Mouse (Mus musculus) embryonic facial prominence, embryonic 14.5 days (tissue): ENCODE data around the gene Sema3e. TPM values are rescaled to one million over a fixed set of nuclear protein-coding genes. Genes with fewer than 3 reads are reported as not detected.

Source experiments
- ATAC-seq: fragments of 200-750 bp; cut with Nextera tagmentation; 2 replicates; pipeline ENCODE4 v1.8.0; 2017; ENCODE audit warnings: low read depth, moderate number of reproducible peaks, moderate TSS enrichment
- DNase-seq: peaks from one replicate; pipeline ENCODE4 v3.0.0-alpha.2; 2015; ENCODE audit warnings: low spot score
- H3K27ac ChIP-seq: fragments of 300-500 bp; sonication (generic); replicated peaks from 2 replicates; pipeline ENCODE4 v1.5.1; 2014; ENCODE audit warnings: low read depth, mild to moderate bottlenecking, low read length, moderate library complexity
- H3K27me3 ChIP-seq: fragments of 300-500 bp; sonication (generic); replicated peaks from 2 replicates; pipeline ENCODE4 v1.6.1; 2014; ENCODE audit warnings: low read length; ENCODE audit not compliant: control insufficient read depth, insufficient read depth
- H3K36me3 ChIP-seq: fragments of 300-500 bp; sonication (generic); 2 replicates; pipeline ENCODE4 v1.6.1; 2014; ENCODE audit warnings: low read length, mixed read lengths; ENCODE audit not compliant: control insufficient read depth, insufficient read depth
- H3K4me1 ChIP-seq: fragments of 300-500 bp; sonication (generic); 2 replicates; pipeline ENCODE4 v1.6.1; 2014; ENCODE audit warnings: antibody characterized with exemption, low read length; ENCODE audit not compliant: control insufficient read depth, insufficient read depth
- H3K4me2 ChIP-seq: fragments of 300-500 bp; sonication (generic); 2 replicates; pipeline ENCODE4 v1.6.1; 2014; ENCODE audit warnings: low read depth, mild to moderate bottlenecking, low read length, moderate library complexity, mixed read lengths
- H3K4me3 ChIP-seq: fragments of 300-500 bp; sonication (generic); 2 replicates; pipeline ENCODE4 v1.5.1; 2014; ENCODE audit warnings: low read depth, mild to moderate bottlenecking, low read length
- H3K9ac ChIP-seq: fragments of 300-500 bp; sonication (generic); 2 replicates; pipeline ENCODE4 v1.6.1; 2014; ENCODE audit warnings: low read depth, mild to moderate bottlenecking, low read length, moderate library complexity, mixed read lengths
- H3K9me3 ChIP-seq: fragments of 300-500 bp; sonication (generic); 2 replicates; pipeline ENCODE4 v1.6.1; 2016; ENCODE audit warnings: low read length; ENCODE audit not compliant: control insufficient read depth
- WGBS: fragments of 180-500 bp; shearing (Covaris S2); extraction: QIAGEN DNeasy Blood & Tissue Kit; methylation state at CpG from one replicate; pipeline ENCODE4 v1.1.7; 2014; 5-methylcytosine and 5-hydroxymethylcytosine counted together
- polyA plus RNA-seq: library from polyadenylated mRNA; unstranded; fragments of >200 nt; fragmentation: Nextera tagmentation; extraction: Ambion mirVana; gene quantifications from 2 replicates; pipeline ENCODE4 v1.2.1, GENCODE M21; 2014

Sema3e gene
- polyA plus RNA-seq, 1 experiment from 2014 or later: 4.4 TPM

GRCm38 (mm10) chr5:13992734-13993396 is 32.2 kb upstream of the Sema3e start:
- 48% methylated on average over 11 of the region's 11 CpGs for WGBS
- no peak overlapping the region for H3K9ac ChIP-seq
- no peaks in the 10 kb centered on the region for H3K36me3 ChIP-seq
- H3K4me3 ChIP-seq: no peak overlapping the region
- H3K27ac ChIP-seq: no peak overlapping the region
- DNase-seq: peak; percentile 63
- ATAC-seq: peak; percentile 79
- H3K27me3 ChIP-seq: no peaks in the 10 kb centered on the region
- H3K9me3 ChIP-seq: peaks cover 7% of the 10 kb centered on the region; the same call in 1 of the 2 replicates
- no peaks in the 10 kb centered on the region for H3K4me1 ChIP-seq
- no peak overlapping the region for H3K4me2 ChIP-seq

GRCm38 (mm10) chr5:14028341-14028740 is 3.3 kb downstream of the Sema3e start:
- Histone ChIP-seq H3K4me3 (no peak overlapping the region), H3K36me3 (no peaks in the 10 kb centered on the region), H3K9ac (no peak overlapping the region), H3K27me3 (peaks cover 7% of the 10 kb centered on the region), H3K4me2 (no peak overlapping the region), H3K9me3 (no peaks in the 10 kb centered on the region), H3K4me1 (peaks cover 4% of the 10 kb centered on the region; the same call in 1 of the 2 replicates), H3K27ac (no peak overlapping the region)
- WGBS: 88% methylated on average over 7 of the region's 7 CpGs
- no peak for ATAC-seq
- DNase-seq: no peak

- H3K9ac ChIP-seq: no peak overlapping the region
- no peaks in the 10 kb centered on the region for H3K36me3 ChIP-seq
- no peak for ATAC-seq
- no peak overlapping the region for H3K4me3 ChIP-seq
- peaks cover 2% of the 10 kb centered on the region; the same call in 1 of the 2 replicates for H3K4me1 ChIP-seq
- peaks cover 5% of the 10 kb centered on the region for H3K27me3 ChIP-seq
- no peak for DNase-seq
- no peak overlapping the region for H3K27ac ChIP-seq
- H3K4me2 ChIP-seq: no peak overlapping the region
- no peaks in the 10 kb centered on the region for H3K9me3 ChIP-seq
- WGBS: 84% methylated on average over 1 of the region's 1 CpGs
Measured at GRCm38 (mm10) chr5:14030796-14031195, 5.7 kb downstream of the Sema3e start.

GRCm38 (mm10) chr5:14032056-14032455 is 7.0 kb downstream of the Sema3e start:
- 37% methylated on average over 4 of the region's 4 CpGs for WGBS
- Histone ChIP-seq H3K36me3 (no peaks in the 10 kb centered on the region), H3K27ac (no peak overlapping the region), H3K4me2 (no peak overlapping the region), H3K4me3 (no peak overlapping the region), H3K9me3 (no peaks in the 10 kb centered on the region), H3K27me3 (no peaks in the 10 kb centered on the region), H3K9ac (no peak overlapping the region), H3K4me1 (no peaks in the 10 kb centered on the region)
- no peak for ATAC-seq
- DNase-seq: no peak

- Histone ChIP-seq H3K27me3 (no peaks in the 10 kb centered on the region), H3K9me3 (no peaks in the 10 kb centered on the region), H3K27ac (no peak overlapping the region), H3K36me3 (no peaks in the 10 kb centered on the region), H3K4me3 (no peak overlapping the region), H3K9ac (no peak overlapping the region), H3K4me2 (no peak overlapping the region), H3K4me1 (no peaks in the 10 kb centered on the region)
- WGBS: 39% methylated on average over 3 of the region's 3 CpGs
- DNase-seq (no peak), ATAC-seq (no peak)
Measured at GRCm38 (mm10) chr5:14033302-14033701, 8.2 kb downstream of the Sema3e start.

- Histone ChIP-seq H3K36me3 (no peaks in the 10 kb centered on the region), H3K4me2 (no peak overlapping the region), H3K27ac (no peak overlapping the region), H3K9ac (no peak overlapping the region), H3K9me3 (no peaks in the 10 kb centered on the region), H3K4me3 (no peak overlapping the region), H3K27me3 (no peaks in the 10 kb centered on the region), H3K4me1 (no peaks in the 10 kb centered on the region)
- DNase-seq: peak; percentile 63
- WGBS: 22% methylated on average over 9 of the region's 9 CpGs
- ATAC-seq: peak; percentile 82; the same call in 1 of the 2 replicates
Measured at GRCm38 (mm10) chr5:14038813-14039496, 13.9 kb downstream of the Sema3e start.

- H3K9me3 ChIP-seq: no peaks in the 10 kb centered on the region
- no peak overlapping the region for H3K4me2 ChIP-seq
- H3K27ac ChIP-seq: no peak overlapping the region
- H3K36me3 ChIP-seq: no peaks in the 10 kb centered on the region
- ATAC-seq (no peak), DNase-seq (no peak)
- WGBS: 23% methylated on average over 4 of the region's 4 CpGs
- H3K27me3 ChIP-seq: no peaks in the 10 kb centered on the region
- no peak overlapping the region for H3K9ac ChIP-seq
- H3K4me3 ChIP-seq: no peak overlapping the region
- H3K4me1 ChIP-seq: no peaks in the 10 kb centered on the region
Measured at GRCm38 (mm10) chr5:14040208-14040607, 15.1 kb downstream of the Sema3e start.

GRCm38 (mm10) chr5:14043116-14043515 is 18.0 kb downstream of the Sema3e start:
- WGBS: 75% methylated on average over 5 of the region's 5 CpGs
- Histone ChIP-seq H3K27ac (no peak overlapping the region), H3K4me1 (no peaks in the 10 kb centered on the region), H3K36me3 (no peaks in the 10 kb centered on the region), H3K4me2 (no peak overlapping the region), H3K9ac (no peak overlapping the region), H3K4me3 (no peak overlapping the region), H3K9me3 (no peaks in the 10 kb centered on the region), H3K27me3 (no peaks in the 10 kb centered on the region)
- ATAC-seq (no peak), DNase-seq (no peak)

GRCm38 (mm10) chr5:14043983-14044382 is 18.9 kb downstream of the Sema3e start:
- H3K27ac ChIP-seq: no peak overlapping the region
- H3K4me1 ChIP-seq: 0 out of 2 replicates have a peak, but pooled peaks cover 3% of the 10 kb centered on the region
- no peak overlapping the region for H3K4me3 ChIP-seq
- no peak overlapping the region for H3K9ac ChIP-seq
- WGBS: 89% methylated on average over 6 of the region's 6 CpGs
- no peaks in the 10 kb centered on the region for H3K9me3 ChIP-seq
- ATAC-seq: no peak
- H3K36me3 ChIP-seq: no peaks in the 10 kb centered on the region
- no peak overlapping the region for H3K4me2 ChIP-seq
- no peak for DNase-seq
- no peaks in the 10 kb centered on the region for H3K27me3 ChIP-seq
